Mouse (Mus musculus): Measurements from ENCODE around the gene Parpbp.

- TF ChIP-seq POLR2A (IDR thresholded peaks at IDR 0.05; ENCODE audit: low read depth, low read length) (no peak), USF1 (IDR thresholded peaks at IDR 0.05; ENCODE audit: low read depth, low read length) (no peak), MAX (IDR thresholded peaks at IDR 0.05; ENCODE audit: low read length) (no peak), CTCF (conservative IDR thresholded peaks at IDR 0.05 in 1 of 2, IDR thresholded peaks at IDR 0.05 in 1 of 2; ENCODE audit: low read depth in 2 of 2, low read length in 2 of 2) (no peak), EP300 (IDR thresholded peaks at IDR 0.05; ENCODE audit: low read length) (no peak), HCFC1 (IDR thresholded peaks at IDR 0.05; ENCODE audit: low read depth, low read length) (no peak), ELF1 (IDR thresholded peaks at IDR 0.05; ENCODE audit: low read depth, low read length) (no peak), IRF4 (IDR thresholded peaks at IDR 0.05; ENCODE audit: low read depth, low read length) (no peak)
Observed at GRCm38 (mm10) chr10:88063436-88063835, 83.3 kb downstream of the Parpbp start.
